Mouse (Mus musculus) limb, embryonic 15.5 days (tissue): ENCODE measurements around the gene A930033H14Rik. TPM values are rescaled to one million over a fixed set of nuclear protein-coding genes. Genes with fewer than 3 reads are reported as not detected.

Experiments
- ATAC-seq: fragments of 200-750 bp; cut with Nextera tagmentation; 2 replicates; pipeline ENCODE4 v1.8.0; 2017; ENCODE audit warnings: low read depth, moderate TSS enrichment; ENCODE audit not compliant: insufficient number of reproducible peaks, low FRiP score, low TSS enrichment
- H3K27ac ChIP-seq: fragments of 300-500 bp; sonication (generic); 2 replicates; pipeline ENCODE4 v1.5.1; 2015; ENCODE audit warnings: moderate library complexity, mild to moderate bottlenecking, inconsistent platforms
- H3K27me3 ChIP-seq: fragments of 300-500 bp; sonication (generic); 2 replicates; pipeline ENCODE4 v1.6.1; 2015; ENCODE audit warnings: inconsistent platforms
- H3K36me3 ChIP-seq: fragments of 300-500 bp; sonication (generic); 2 replicates; pipeline ENCODE4 v1.6.1; 2015; ENCODE audit warnings: inconsistent platforms
- H3K4me1 ChIP-seq: fragments of 300-500 bp; sonication (generic); 2 replicates; pipeline ENCODE4 v1.6.1; 2015; ENCODE audit warnings: inconsistent platforms
- H3K4me2 ChIP-seq: fragments of 300-500 bp; sonication (generic); 2 replicates; pipeline ENCODE4 v1.6.1; 2015; ENCODE audit warnings: mild to moderate bottlenecking, inconsistent platforms
- H3K4me3 ChIP-seq: fragments of 300-500 bp; sonication (generic); 2 replicates; pipeline ENCODE4 v1.5.1; 2015; ENCODE audit warnings: mild to moderate bottlenecking, inconsistent platforms
- H3K9ac ChIP-seq: fragments of 300-500 bp; sonication (generic); 2 replicates; pipeline ENCODE4 v1.6.1; 2015; ENCODE audit warnings: inconsistent platforms
- H3K9me3 ChIP-seq: fragments of 300-500 bp; sonication (generic); 2 replicates; pipeline ENCODE4 v1.6.1; 2016; ENCODE audit warnings: inconsistent platforms
- WGBS: fragments of 180-500 bp; shearing (Covaris S2); methylation state at CpG from one replicate; pipeline ENCODE4 v1.1.7; 2015; 5-methylcytosine and 5-hydroxymethylcytosine counted together
- polyA plus RNA-seq: library from polyadenylated mRNA; unstranded; fragments of >200 nt; fragmentation: Nextera tagmentation; extraction: Ambion mirVana; gene quantifications from 2 replicates; pipeline ENCODE4 v1.2.1, GENCODE M21; 2015

Gene A930033H14Rik
- polyA plus RNA-seq, 1 experiment from 2014 or later, result 3.0 TPM

GRCm38 (mm10) chr10:69161503-69161902 lies 51.4 kb downstream of the A930033H14Rik start:
- no peaks in the 10 kb centered on the region; the same call in 1 of the 2 replicates for H3K9me3 ChIP-seq
- no peak overlapping the region for H3K9ac ChIP-seq
- 80% methylated on average over 3 of the region's 3 CpGs for WGBS

GRCm38 (mm10) chr10:69160877-69161276 lies 52.0 kb downstream of the A930033H14Rik start:
- Histone ChIP-seq H3K4me2 (no peak overlapping the region), H3K27ac (no peak overlapping the region), H3K9me3 (no peaks in the 10 kb centered on the region; the same call in 1 of the 2 replicates), H3K4me3 (no peak overlapping the region), H3K9ac (no peak overlapping the region), H3K4me1 (peaks cover 5% of the 10 kb centered on the region), H3K36me3 (no peaks in the 10 kb centered on the region), H3K27me3 (no peaks in the 10 kb centered on the region)
- 83% methylated on average over 2 of the region's 2 CpGs for WGBS
- ATAC-seq, result no peak

More at GRCm38 (mm10) chr10:69161503-69161902, 51.4 kb downstream of the A930033H14Rik start:
- H3K4me2 ChIP-seq, result no peak overlapping the region
- H3K36me3 ChIP-seq, result no peaks in the 10 kb centered on the region
- H3K4me3 ChIP-seq, result no peak overlapping the region
- H3K4me1 ChIP-seq, result peaks cover 5% of the 10 kb centered on the region
- H3K27me3 ChIP-seq, result no peaks in the 10 kb centered on the region
- no peak for ATAC-seq
- H3K27ac ChIP-seq, result no peak overlapping the region

Other genes starting within 250 kb of the A930033H14Rik start
- 27.0 and 31.6 TPM in 2 replicates for gene Rhobtb1, start 61.7 kb downstream of the A930033H14Rik start, polyA plus RNA-seq
- gene Cdk1, start 139.8 kb upstream of the A930033H14Rik start, polyA plus RNA-seq, result 348 and 358 TPM in 2 replicates
- 25.1 and 29.1 TPM in 2 replicates for gene Ank3, start 185.7 kb upstream of the A930033H14Rik start, polyA plus RNA-seq